Mouse (Mus musculus) heart, embryonic 10.5 days (tissue): ENCODE data around the gene Syde2. TPM values are rescaled to one million over a fixed set of nuclear protein-coding genes. Genes with fewer than 3 reads are reported as not detected.

Source experiments
- DNase-seq: peaks from one replicate; pipeline ENCODE4 v3.0.0-alpha.2; 2017; ENCODE audit warnings: low spot score
- H3K27ac ChIP-seq: fragments of 300-500 bp; sonication (generic); 2 replicates; pipeline ENCODE4 v1.5.1; 2016; ENCODE audit warnings: mild to moderate bottlenecking
- H3K27me3 ChIP-seq: fragments of 300-500 bp; sonication (generic); 2 replicates; pipeline ENCODE4 v1.6.1; 2016; ENCODE audit warnings: mild to moderate bottlenecking; ENCODE audit not compliant: poor library complexity, insufficient read depth, severe bottlenecking
- H3K36me3 ChIP-seq: fragments of 300-500 bp; sonication (generic); 2 replicates; pipeline ENCODE4 v1.6.1; 2016; ENCODE audit warnings: mild to moderate bottlenecking, moderate library complexity
- H3K4me1 ChIP-seq: fragments of 300-500 bp; sonication (generic); 2 replicates; pipeline ENCODE4 v1.6.1; 2016; ENCODE audit warnings: mild to moderate bottlenecking
- H3K4me3 ChIP-seq: fragments of 300-500 bp; sonication (generic); 2 replicates; pipeline ENCODE4 v1.5.1; 2016; ENCODE audit warnings: mild to moderate bottlenecking, moderate library complexity
- H3K9me3 ChIP-seq: fragments of 300-500 bp; sonication (generic); 2 replicates; pipeline ENCODE4 v1.6.1; 2016; ENCODE audit warnings: mild to moderate bottlenecking, moderate library complexity
- WGBS: fragments of 180-500 bp; shearing (Covaris S2); methylation state at CpG from one replicate; pipeline ENCODE4 v1.1.7; 2016; 5-methylcytosine and 5-hydroxymethylcytosine counted together
- polyA plus RNA-seq: library from polyadenylated mRNA; unstranded; fragments of >200 nt; fragmentation: Nextera tagmentation; extraction: Ambion mirVana; gene quantifications from 2 replicates; pipeline ENCODE4 v1.2.1, GENCODE M21; 2016

Gene Syde2
- polyA plus RNA-seq: 3.1 and 3.4 TPM in 2 replicates

DNA sequence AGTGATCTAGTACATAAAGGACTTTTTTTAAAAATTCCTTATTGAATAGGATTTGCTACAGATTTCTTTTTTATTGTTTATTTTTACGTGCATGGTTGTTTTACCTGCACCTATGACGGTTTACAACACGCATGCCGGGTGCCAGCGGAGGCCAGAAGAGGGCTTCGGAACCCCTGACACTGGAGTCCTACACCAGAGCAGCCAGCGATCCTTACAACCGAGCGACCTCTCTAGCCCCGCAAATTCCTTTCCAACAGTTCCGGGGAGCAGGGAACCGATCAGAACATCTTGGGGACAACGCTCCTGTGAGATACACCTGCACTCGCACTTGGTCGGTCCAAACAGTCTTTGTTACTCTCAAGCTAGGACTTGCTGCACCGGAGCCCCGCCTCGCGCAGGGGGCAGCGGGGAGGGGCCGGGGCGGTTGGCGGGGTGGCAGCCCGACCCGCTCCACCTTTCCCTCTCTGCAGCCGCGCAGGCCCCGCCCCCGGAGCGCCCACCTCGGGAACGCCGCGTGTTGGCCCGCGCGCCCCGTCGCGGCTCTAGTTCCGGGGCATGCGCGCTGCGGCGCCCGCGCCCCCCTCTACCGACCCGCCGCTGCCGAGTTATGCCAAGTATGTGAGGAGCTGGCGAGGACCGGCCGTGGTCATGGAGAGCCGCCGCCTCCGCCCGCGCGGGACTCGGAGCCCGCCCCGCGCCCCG, at the start of gene Syde2:
TSS of gene Syde2 (plus strand) at position 603 of the 702 bp plus-strand sequence.
- no peaks in the 10 kb centered on the region for H3K27me3 ChIP-seq
- H3K4me3 ChIP-seq: peak within 1 kb of the TSS; percentile 87
- H3K9me3 ChIP-seq: no peaks in the 10 kb centered on the region
- peak within 1 kb of the TSS; percentile 98 for H3K27ac ChIP-seq
- WGBS: under 1% methylated on average over 65 of the region's 65 CpGs
- peak; percentile 95 for DNase-seq
- peaks cover 33% of the 10 kb centered on the region for H3K4me1 ChIP-seq
- peaks cover 12% of the 10 kb centered on the region for H3K36me3 ChIP-seq

GRCm38 (mm10) chr3:145938405-145939349, 49.0 kb upstream of the Syde2 start:
- H3K27ac ChIP-seq: peak overlapping the region; percentile 89
- DNase-seq: no peak

DNA sequence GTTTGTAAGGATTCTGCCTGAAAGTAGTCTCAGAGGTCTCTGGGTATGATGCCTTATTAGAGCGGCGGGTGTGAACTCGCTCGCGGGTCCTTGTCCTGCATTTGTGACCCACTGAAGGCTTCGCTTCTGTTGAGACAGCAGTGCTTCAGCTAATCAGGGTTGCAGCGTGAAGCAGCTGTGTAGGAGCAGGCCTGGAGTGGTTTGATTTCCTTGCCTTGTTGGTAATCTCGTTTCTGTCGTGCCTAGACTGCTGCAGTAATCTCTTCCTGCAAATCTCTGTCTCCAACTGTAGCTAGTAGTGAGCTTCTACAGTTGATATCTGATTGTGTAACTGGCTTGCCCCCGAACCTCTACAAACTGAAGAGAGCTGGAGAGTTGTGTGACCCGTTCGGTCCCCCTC, 48.3 kb upstream of the Syde2 start:
- Histone ChIP-seq H3K9me3 (no peaks in the 10 kb centered on the region), H3K27me3 (no peaks in the 10 kb centered on the region), H3K36me3 (peaks cover 38% of the 10 kb centered on the region), H3K4me1 (peaks cover 27% of the 10 kb centered on the region), H3K27ac (no peak overlapping the region), H3K4me3 (peak overlapping the region; percentile 88)
- DNase-seq: no peak
- 64% methylated on average over 12 of the region's 12 CpGs for WGBS

More at GRCm38 (mm10) chr3:145938405-145939349, 49.0 kb upstream of the Syde2 start:
- H3K27me3 ChIP-seq: no peaks in the 10 kb centered on the region
- H3K36me3 ChIP-seq: peaks cover 36% of the 10 kb centered on the region
- WGBS: 17% methylated on average over 50 of the region's 50 CpGs
- peaks cover 27% of the 10 kb centered on the region for H3K4me1 ChIP-seq
- H3K9me3 ChIP-seq: no peaks in the 10 kb centered on the region
- H3K4me3 ChIP-seq: peak overlapping the region; percentile 88

- 90% methylated on average over 4 of the region's 4 CpGs for WGBS
- H3K36me3 ChIP-seq: peaks cover 41% of the 10 kb centered on the region
- H3K9me3 ChIP-seq: no peaks in the 10 kb centered on the region
- peaks cover 27% of the 10 kb centered on the region for H3K4me1 ChIP-seq
- H3K4me3 ChIP-seq: no peak overlapping the region
- H3K27me3 ChIP-seq: no peaks in the 10 kb centered on the region
- H3K27ac ChIP-seq: no peak overlapping the region
- DNase-seq: no peak
These were observed 47.7 kb upstream of the Syde2 start for GRCm38 (mm10) chr3:145939971-145940370.

DNA sequence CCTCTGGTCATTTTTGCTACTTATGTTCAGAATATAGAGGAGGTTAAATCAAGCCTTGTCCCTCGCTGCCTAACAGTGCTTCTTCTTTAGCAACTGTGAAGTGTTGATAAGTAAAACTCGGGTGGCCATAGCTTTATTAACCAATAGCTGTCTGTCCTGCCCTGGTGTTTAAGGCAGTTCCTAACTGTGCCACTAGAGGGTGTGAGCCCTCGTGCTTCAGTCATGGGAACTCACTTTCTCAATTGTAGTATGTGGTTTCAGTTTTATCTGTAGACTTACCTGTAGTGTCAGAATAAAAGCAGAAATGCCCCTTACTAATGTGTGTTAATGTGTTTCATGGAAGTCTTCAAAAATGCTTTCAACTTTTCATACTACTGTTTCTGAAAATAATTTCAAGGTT, 45.7 kb upstream of the Syde2 start:
- Histone ChIP-seq H3K27me3 (no peaks in the 10 kb centered on the region), H3K4me3 (no peak overlapping the region), H3K36me3 (peaks cover 48% of the 10 kb centered on the region), H3K27ac (no peak overlapping the region), H3K9me3 (no peaks in the 10 kb centered on the region), H3K4me1 (peaks cover 41% of the 10 kb centered on the region)
- 7% methylated on average over 3 of the region's 3 CpGs for WGBS
- peak; percentile 91 for DNase-seq

GRCm38 (mm10) chr3:145944348-145944747, 43.3 kb upstream of the Syde2 start:
- 84% methylated on average over 7 of the region's 7 CpGs for WGBS
- Histone ChIP-seq H3K27me3 (no peaks in the 10 kb centered on the region), H3K36me3 (peaks cover 44% of the 10 kb centered on the region), H3K4me1 (peaks cover 36% of the 10 kb centered on the region), H3K4me3 (no peak overlapping the region), H3K9me3 (no peaks in the 10 kb centered on the region), H3K27ac (no peak overlapping the region)
- no peak for DNase-seq

DNA sequence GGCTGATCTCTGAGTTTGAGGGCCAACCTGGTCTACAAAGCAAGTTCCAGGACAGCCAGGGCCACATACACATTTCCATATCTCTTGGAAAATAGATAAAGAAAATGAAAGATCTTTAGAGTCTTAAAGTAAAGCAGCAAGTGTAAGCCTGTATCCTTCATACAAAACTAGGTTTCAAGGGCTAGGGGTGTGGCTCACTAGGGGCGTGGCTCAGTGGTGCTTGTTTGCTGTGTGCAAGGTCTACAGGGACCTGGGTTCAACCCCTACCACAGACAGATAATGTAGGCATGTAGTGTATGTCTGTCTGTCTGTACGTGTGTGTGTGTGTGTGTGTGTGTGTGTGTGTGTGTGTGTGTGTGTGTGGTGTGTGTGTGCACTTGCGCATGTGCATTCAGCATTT, 41.8 kb upstream of the Syde2 start:
- Histone ChIP-seq H3K27ac (peak overlapping the region; percentile 77; the same call in 1 of the 2 replicates), H3K4me1 (peaks cover 36% of the 10 kb centered on the region), H3K9me3 (no peaks in the 10 kb centered on the region), H3K27me3 (no peaks in the 10 kb centered on the region), H3K4me3 (no peak overlapping the region), H3K36me3 (peaks cover 31% of the 10 kb centered on the region)
- 73% methylated on average over 3 of the region's 3 CpGs for WGBS
- DNase-seq: no peak

DNA sequence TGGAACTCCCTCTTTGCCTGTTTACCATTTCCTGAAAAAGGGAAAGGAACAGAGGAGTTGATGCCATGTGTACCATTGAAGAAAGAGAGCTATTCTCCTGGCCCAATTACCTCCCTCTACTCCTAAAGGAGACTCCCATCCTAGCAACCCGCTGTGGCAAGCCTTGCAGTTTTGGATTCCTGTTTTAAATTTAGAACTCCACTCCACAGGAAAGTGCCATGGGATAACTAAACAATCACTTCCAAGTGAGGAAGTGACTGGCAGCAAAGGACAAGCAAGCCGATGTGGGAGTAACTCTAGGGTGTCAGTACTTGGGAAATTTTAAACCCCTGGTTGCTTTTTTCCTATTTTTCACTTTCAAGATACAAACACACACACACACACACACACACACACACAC, 41.0 kb upstream of the Syde2 start:
- Histone ChIP-seq H3K27ac (peak overlapping the region; percentile 77), H3K9me3 (no peaks in the 10 kb centered on the region), H3K27me3 (no peaks in the 10 kb centered on the region), H3K4me1 (peaks cover 40% of the 10 kb centered on the region), H3K4me3 (no peak overlapping the region), H3K36me3 (peaks cover 24% of the 10 kb centered on the region)
- no peak for DNase-seq
- WGBS: 15% methylated on average over 2 of the region's 2 CpGs

DNA sequence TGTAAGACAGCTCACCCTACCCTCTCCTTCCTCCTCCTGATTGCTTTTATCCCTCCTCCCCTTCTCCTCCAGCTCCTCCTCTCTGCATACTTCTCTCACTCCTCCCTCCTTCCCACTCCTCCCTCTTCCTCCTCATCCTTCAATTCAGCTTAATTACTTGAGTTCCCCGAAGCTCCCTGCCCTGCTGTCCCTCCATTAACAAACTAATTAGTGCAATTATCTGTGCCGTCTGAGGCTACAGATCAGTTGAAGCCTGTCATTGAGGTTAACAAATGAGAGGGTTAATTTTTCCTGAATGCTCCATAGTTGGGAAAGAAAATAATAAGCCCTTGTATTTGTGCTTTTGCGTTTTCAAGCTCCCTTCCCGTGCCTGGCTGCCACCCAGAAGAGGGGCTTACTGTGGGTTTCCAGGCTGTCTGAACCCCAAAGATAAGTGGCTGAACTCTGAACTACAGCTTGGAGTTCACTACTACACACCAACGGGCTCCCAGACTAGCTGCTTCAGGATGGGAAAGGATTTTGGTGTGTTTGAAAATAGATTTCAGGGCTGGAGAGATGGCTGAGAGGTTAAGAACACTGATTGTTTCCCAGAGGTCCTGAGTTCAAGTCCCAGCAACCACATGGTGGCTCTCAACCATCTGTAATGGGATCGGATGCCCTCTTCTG, 40.0 kb upstream of the Syde2 start:
- H3K27ac ChIP-seq: peak overlapping the region; percentile 77; the same call in 1 of the 2 replicates
- no peaks in the 10 kb centered on the region for H3K27me3 ChIP-seq
- H3K4me1 ChIP-seq: peaks cover 44% of the 10 kb centered on the region
- H3K9me3 ChIP-seq: no peaks in the 10 kb centered on the region
- no peak for DNase-seq
- peaks cover 24% of the 10 kb centered on the region for H3K36me3 ChIP-seq
- H3K4me3 ChIP-seq: no peak overlapping the region
- WGBS: 43% methylated on average over 6 of the region's 6 CpGs

DNA sequence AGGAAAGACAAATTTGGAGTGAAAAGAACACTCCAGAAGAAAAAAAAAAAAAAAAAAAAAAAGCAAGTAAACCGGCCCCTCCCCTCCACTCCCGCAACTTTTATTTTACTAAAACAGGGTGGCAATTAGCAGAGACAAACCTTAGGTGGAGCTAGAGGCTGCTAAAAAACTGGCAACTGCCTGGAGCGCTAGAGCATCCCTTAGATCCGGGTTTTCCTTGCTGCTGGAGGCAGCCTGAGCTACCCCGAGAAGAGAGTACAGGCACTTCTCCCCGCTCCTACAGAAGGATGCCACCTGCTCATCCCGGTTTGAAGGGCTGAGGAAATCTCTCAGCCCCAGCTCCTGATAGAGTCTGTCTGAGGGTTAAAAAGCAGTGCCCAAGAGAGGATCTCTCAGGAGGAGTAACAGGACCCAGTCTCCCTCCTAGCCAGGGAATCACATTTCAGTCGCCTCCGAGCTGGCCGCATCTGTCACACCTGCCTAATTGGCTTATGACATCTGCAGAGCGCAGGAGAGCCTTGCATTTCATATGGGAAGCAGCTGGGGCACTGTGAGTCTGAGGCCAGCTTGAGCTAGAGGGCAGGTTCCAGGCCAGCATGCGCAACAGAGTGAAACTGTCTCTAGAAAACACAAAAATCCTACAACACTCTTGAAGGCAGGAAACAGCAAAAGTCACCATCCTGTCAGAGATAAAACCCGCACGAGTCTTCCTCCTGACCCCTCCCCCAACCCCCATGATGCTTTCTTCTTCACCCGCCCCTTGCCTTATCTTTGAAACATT, 37.4 kb upstream of the Syde2 start:
- 3% methylated on average over 15 of the region's 15 CpGs for WGBS
- Histone ChIP-seq H3K27me3 (no peaks in the 10 kb centered on the region), H3K4me1 (peaks cover 49% of the 10 kb centered on the region)

DNA sequence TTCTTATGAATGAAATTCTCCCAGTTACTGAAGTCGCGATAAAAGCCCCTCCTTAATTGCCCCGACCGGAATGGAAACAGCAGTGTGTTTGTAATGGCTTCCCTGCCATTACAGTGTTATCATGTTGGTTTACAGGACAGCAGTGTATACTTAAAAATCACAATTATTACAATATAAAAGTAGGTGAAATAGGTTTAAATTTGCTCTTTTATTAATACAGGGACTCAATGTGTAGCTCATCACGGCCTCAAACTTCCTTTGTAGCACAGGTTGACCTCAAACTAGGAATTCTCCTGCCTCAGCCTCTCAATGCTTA, 36.9 kb upstream of the Syde2 start:
- Histone ChIP-seq H3K4me1 (peaks cover 47% of the 10 kb centered on the region), H3K27me3 (no peaks in the 10 kb centered on the region), H3K4me3 (peak overlapping the region; percentile 42; the same call in 1 of the 2 replicates), H3K27ac (0 out of 2 replicates have a peak overlapping the region, but pooled peaks have one; percentile 67), H3K36me3 (peaks cover under 1% of the 10 kb centered on the region; the same call in 1 of the 2 replicates), H3K9me3 (no peaks in the 10 kb centered on the region)
- DNase-seq: no peak
- 27% methylated on average over 5 of the region's 5 CpGs for WGBS

More for the DNA sequence above, 37.4 kb upstream of the Syde2 start:
- H3K27ac ChIP-seq: peak overlapping the region; percentile 37
- H3K4me3 ChIP-seq: peak overlapping the region; percentile 42
- H3K9me3 ChIP-seq: no peaks in the 10 kb centered on the region
- peak; percentile 83 for DNase-seq
- H3K36me3 ChIP-seq: peaks cover 4% of the 10 kb centered on the region
